Mouse (Mus musculus) brain, embryonic 14.5 days (tissue): ENCODE results near the gene Zfp990.
"Not testable (repeated sequence)": the region's sequence is repeated elsewhere in the genome, so short reads cannot be mapped to it uniquely, and the experiment has no call there.

Experiments used
- CTCF ChIP-seq: fragments of 200-500 bp; IDR thresholded peaks from 2 replicates; pipeline ENCODE4 v1.5.1; 2012; ENCODE audit warnings: inconsistent platforms, mild to moderate bottlenecking, moderate library complexity, borderline replicate concordance; ENCODE audit not compliant: insufficient read depth, insufficient read length; ENCODE audit errors: extremely low read depth
- POLR2A ChIP-seq: fragments of 200-500 bp; IDR thresholded peaks from 2 replicates; pipeline ENCODE4 v1.6.1; 2012; ENCODE audit warnings: mild to moderate bottlenecking, inconsistent platforms, borderline replicate concordance; ENCODE audit not compliant: poor library complexity, insufficient read depth, insufficient read length, severe bottlenecking; ENCODE audit errors: extremely low read depth

DNA sequence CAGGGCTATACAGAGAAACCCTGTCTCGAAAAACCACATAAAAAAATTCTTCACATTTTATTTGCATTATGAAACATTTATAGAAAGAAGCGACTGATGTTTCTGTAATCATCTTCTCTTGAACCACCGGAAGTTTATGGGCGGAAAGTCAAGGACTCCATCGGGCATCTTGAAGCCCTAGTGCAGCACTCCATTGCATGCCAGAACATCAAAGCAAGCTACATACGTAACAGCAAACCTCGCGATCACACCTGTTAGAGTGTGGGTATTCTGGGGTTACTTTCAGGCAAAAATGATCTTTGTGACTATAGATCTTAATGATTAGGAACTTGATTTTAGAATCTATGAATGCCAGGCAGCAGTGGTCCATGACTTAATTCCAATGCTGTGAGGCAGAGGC is 29.9 kb upstream of the Zfp990 start:
- TF ChIP-seq CTCF, POLR2A: not testable (repeated sequence)
